Mouse (Mus musculus): ENCODE results near the gene Tcp1. TPM values are rescaled to one million over a fixed set of nuclear protein-coding genes. Genes with fewer than 3 reads are reported as not detected.

Gene Tcp1
- polyA plus RNA-seq, 2 experiments from 2014 or later = 259 to 267 TPM

Other genes starting within 250 kb of the Tcp1 start
- gene Slc22a1, start 239.9 kb upstream of the Tcp1 start, polyA plus RNA-seq (2017; shearing (Covaris generic)) = under 1 TPM in 1 of 2 experiments, not detected in 1; 0.81 TPM
- gene Igf2r, start 146.0 kb upstream of the Tcp1 start, polyA plus RNA-seq (2017; shearing (Covaris generic)) = 10 to 100 TPM; 23.9 to 33.2 TPM
- gene Mas1, start 47.6 kb upstream of the Tcp1 start, polyA plus RNA-seq (2017; shearing (Covaris generic)) = under 1 TPM in 1 of 2 experiments, not detected in 1; 0.26 TPM
- not detected for gene Mrgprh, start 39.7 kb upstream of the Tcp1 start, polyA plus RNA-seq (2017; shearing (Covaris generic))
- 1 to 10 TPM in 1 of 2 experiments, under 1 TPM in 1; 0.62 to 1.2 TPM for gene Pnldc1, start 5.5 kb upstream of the Tcp1 start, polyA plus RNA-seq (2017; shearing (Covaris generic))
- gene Mrpl18, start 644 bp downstream of the Tcp1 start, polyA plus RNA-seq (2017; shearing (Covaris generic)) = 100 to 1,000 TPM; 209 to 240 TPM
- gene Acat3, start 24.9 kb downstream of the Tcp1 start, polyA plus RNA-seq (2017; shearing (Covaris generic)) = under 1 TPM in 1 of 2 experiments, not detected in 1; 0.93 TPM
- gene Acat2, start 45.0 kb downstream of the Tcp1 start, polyA plus RNA-seq (2017; shearing (Covaris generic)) = 10 to 100 TPM; 38.5 to 40.3 TPM
- 100 to 1,000 TPM; 110 to 181 TPM for gene Wtap, start 78.5 kb downstream of the Tcp1 start, polyA plus RNA-seq (2017; shearing (Covaris generic))
- 10 to 100 TPM; 62.4 to 64.0 TPM for gene Sod2, start 91.1 kb downstream of the Tcp1 start, polyA plus RNA-seq (2017; shearing (Covaris generic))
- not detected for gene Gpr31b, start 136.6 kb downstream of the Tcp1 start, polyA plus RNA-seq (2017; shearing (Covaris generic))
- not detected for gene Tcp10b, start 145.4 kb downstream of the Tcp1 start, polyA plus RNA-seq (2017; shearing (Covaris generic))
- gene Unc93a, start 216.1 kb downstream of the Tcp1 start, polyA plus RNA-seq (2017; shearing (Covaris generic)) = not detected

All from activated CD4-positive, CD25-positive, alpha-beta regulatory T cell, adult 4 months (primary cell).